Mouse (Mus musculus) CH12.LX (cell line): ENCODE results near the gene Tlnrd1. TPM values are rescaled to one million over a fixed set of nuclear protein-coding genes. Genes with fewer than 3 reads are reported as not detected.

ENCODE experiments used
- DNase-seq: peaks from one replicate; pipeline ENCODE4 v3.0.0-alpha.2; 2013; ENCODE audit errors: extremely low read depth
- H3K27ac ChIP-seq: 2 replicates; pipeline ENCODE4 v1.5.1; 2012; ENCODE audit warnings: low read depth, mild to moderate bottlenecking, control low read depth, moderate library complexity; ENCODE audit not compliant: insufficient read depth
- H3K27me3 ChIP-seq: replicated peaks from 2 replicates; pipeline ENCODE3; 2012; ENCODE audit warnings: inconsistent platforms
- H3K36me3 ChIP-seq, 2 experiments: replicated peaks in 1 of 2; 2 replicates each; pipeline versions ENCODE3 to v1.6.1; 2012; ENCODE audit warnings: inconsistent platforms in 1 of 2, low read length in 1 of 2, mild to moderate bottlenecking in 1 of 2, mixed read lengths in 1 of 2, moderate library complexity in 1 of 2; ENCODE audit not compliant: control insufficient read depth in 1 of 2, insufficient read depth in 1 of 2
- H3K4me1 ChIP-seq, 2 experiments: 2 replicates each; pipeline ENCODE4 v1.6.1; 2012; ENCODE audit warnings: inconsistent platforms in 1 of 2, moderate library complexity in 1 of 2; ENCODE audit not compliant: insufficient read depth in 2 of 2, control insufficient read depth in 1 of 2
- H3K4me2 ChIP-seq: 2 replicates; pipeline ENCODE4 v1.6.1; 2012; ENCODE audit warnings: low read depth, mild to moderate bottlenecking, control low read depth; ENCODE audit not compliant: poor library complexity, insufficient read depth, severe bottlenecking
- H3K4me3 ChIP-seq, 3 experiments: fragments of 150-350 bp in 1 of 3; sonication (generic) in 1 of 3; replicated peaks in 1 of 3; 2 replicates each; pipeline versions ENCODE3 to v1.5.1; 2011 to 2012; ENCODE audit warnings: low read depth in 2 of 3, low read length in 2 of 3, mild to moderate bottlenecking in 2 of 3, moderate library complexity in 2 of 3, control low read depth in 1 of 3, improper control_type of control experiment in 1 of 3, inconsistent platforms in 1 of 3, mixed read lengths in 1 of 3; ENCODE audit not compliant: poor library complexity in 1 of 3
- H3K79me2 ChIP-seq: replicated peaks from 2 replicates; pipeline ENCODE4 v1.6.1; 2012; ENCODE audit warnings: mild to moderate bottlenecking, moderate library complexity; ENCODE audit not compliant: control insufficient read depth, poor library complexity, insufficient read depth, severe bottlenecking; ENCODE audit errors: extremely low read depth
- H3K9ac ChIP-seq: 2 replicates; pipeline ENCODE4 v1.6.1; 2012; ENCODE audit warnings: low read depth, mild to moderate bottlenecking, control low read depth, moderate library complexity; ENCODE audit not compliant: insufficient read depth
- H3K9me3 ChIP-seq: replicated peaks from 2 replicates; pipeline ENCODE3; 2012; ENCODE audit warnings: low read length, inconsistent platforms, mixed read lengths
- BHLHE40 ChIP-seq: IDR thresholded peaks from 2 replicates; pipeline ENCODE4 v1.6.1; 2011; ENCODE audit warnings: mild to moderate bottlenecking, low read depth, low read length, improper control_type of control experiment
- CHD1 ChIP-seq: IDR thresholded peaks from 2 replicates; pipeline ENCODE4 v1.6.1; 2012; ENCODE audit warnings: low read depth, low read length, improper control_type of control experiment, inconsistent platforms
- CHD2 ChIP-seq: IDR thresholded peaks from 2 replicates; pipeline ENCODE4 v1.6.1; 2011; ENCODE audit warnings: low read length, improper control_type of control experiment
- EP300 ChIP-seq: IDR thresholded peaks from 2 replicates; pipeline ENCODE4 v1.6.1; 2011; ENCODE audit warnings: low read length, improper control_type of control experiment
- ETS1 ChIP-seq: conservative IDR thresholded peaks from 2 replicates; pipeline ENCODE4 v1.6.1; 2012; ENCODE audit warnings: low read depth, mild to moderate bottlenecking, inconsistent platforms, low read length, improper control_type of control experiment, moderate library complexity
- GABPA ChIP-seq: IDR thresholded peaks from 2 replicates; pipeline ENCODE4 v1.6.1; 2012; ENCODE audit warnings: low read depth, low read length, improper control_type of control experiment, inconsistent platforms; ENCODE audit not compliant: insufficient replicate concordance
- IRF4 ChIP-seq: IDR thresholded peaks from 2 replicates; pipeline ENCODE4 v1.6.1; 2014; ENCODE audit warnings: low read depth, mild to moderate bottlenecking, inconsistent platforms, low read length, improper control_type of control experiment
- JUN ChIP-seq: IDR thresholded peaks from 2 replicates; pipeline ENCODE4 v1.6.1; 2011; ENCODE audit warnings: low read depth, mild to moderate bottlenecking, low read length, improper control_type of control experiment, moderate library complexity; ENCODE audit not compliant: insufficient read depth
- MAFK ChIP-seq: IDR thresholded peaks from 2 replicates; pipeline ENCODE4 v1.6.1; 2011; ENCODE audit warnings: low read length, improper control_type of control experiment; ENCODE audit not compliant: insufficient replicate concordance
- MAX ChIP-seq: IDR thresholded peaks from 2 replicates; pipeline ENCODE4 v1.6.1; 2011; ENCODE audit warnings: low read length, improper control_type of control experiment
- MAZ ChIP-seq: IDR thresholded peaks from 2 replicates; pipeline ENCODE4 v1.6.1; 2012; ENCODE audit warnings: low read depth, mild to moderate bottlenecking, inconsistent platforms, low read length, improper control_type of control experiment, moderate library complexity
- MEF2A ChIP-seq: IDR thresholded peaks from 2 replicates; pipeline ENCODE4 v1.6.1; 2014; ENCODE audit warnings: low read depth, mild to moderate bottlenecking, inconsistent platforms, low read length, improper control_type of control experiment, borderline replicate concordance
- MYC ChIP-seq: IDR thresholded peaks from 2 replicates; pipeline ENCODE4 v1.6.1; 2011; ENCODE audit warnings: low read depth, mild to moderate bottlenecking, improper control_type of control experiment, low read length
- NELFE ChIP-seq: IDR thresholded peaks from 2 replicates; pipeline ENCODE4 v1.6.1; 2011; ENCODE audit warnings: low read depth, low read length, improper control_type of control experiment
- NRF1 ChIP-seq: IDR thresholded peaks from 2 replicates; pipeline ENCODE4 v1.6.1; 2014; ENCODE audit warnings: low read depth, mild to moderate bottlenecking, inconsistent platforms, low read length, improper control_type of control experiment, moderate library complexity
- POLR2AphosphoS2 ChIP-seq: IDR thresholded peaks from 2 replicates; pipeline ENCODE4 v1.6.1; 2011; ENCODE audit warnings: low read depth, low read length, improper control_type of control experiment
- RAD21 ChIP-seq: IDR thresholded peaks from 2 replicates; pipeline ENCODE4 v1.6.1; 2011; ENCODE audit warnings: low read depth, mild to moderate bottlenecking, low read length, improper control_type of control experiment, moderate library complexity
- RCOR1 ChIP-seq: conservative IDR thresholded peaks from 2 replicates; pipeline ENCODE4 v1.6.1; 2012; ENCODE audit warnings: low read depth, mild to moderate bottlenecking, inconsistent platforms, low read length, improper control_type of control experiment
- SIN3A ChIP-seq: IDR thresholded peaks from 2 replicates; pipeline ENCODE4 v1.6.1; 2012; ENCODE audit warnings: low read length, improper control_type of control experiment, inconsistent platforms
- SMC3 ChIP-seq: IDR thresholded peaks from 2 replicates; pipeline ENCODE4 v1.6.1; 2011; ENCODE audit warnings: low read depth, low read length, improper control_type of control experiment
- TCF12 ChIP-seq: IDR thresholded peaks from 2 replicates; pipeline ENCODE4 v1.6.1; 2014; ENCODE audit warnings: low read depth, mild to moderate bottlenecking, inconsistent platforms, low read length, improper control_type of control experiment
- USF1 ChIP-seq: IDR thresholded peaks from 2 replicates; pipeline ENCODE4 v1.6.1; 2014; ENCODE audit warnings: low read depth, mild to moderate bottlenecking, inconsistent platforms, low read length, improper control_type of control experiment
- ZKSCAN1 ChIP-seq: IDR thresholded peaks from 2 replicates; pipeline ENCODE4 v1.6.1; 2012; ENCODE audit warnings: low read depth, inconsistent platforms, low read length, improper control_type of control experiment, borderline replicate concordance
- ZMIZ1 ChIP-seq: IDR thresholded peaks from 2 replicates; pipeline ENCODE4 v1.6.1; 2012; ENCODE audit warnings: low read depth, mild to moderate bottlenecking, inconsistent platforms, low read length, improper control_type of control experiment
- ZNF384 ChIP-seq: IDR thresholded peaks from 2 replicates; pipeline ENCODE4 v1.6.1; 2012; ENCODE audit warnings: low read depth, low read length, improper control_type of control experiment, inconsistent platforms
- dilution Hi-C: fragments of 300-500 bp; cut with MboI; formaldehyde crosslinking; loops from 2 replicates; pipeline ENCODE4 v1.14.3; 2020; ENCODE audit warnings: low sequenced_read_pairs; ENCODE audit not compliant: extremely low pct_unique_long_range_greater_than_20kb, extremely low pct_ligation_motif_present
- in situ Hi-C: fragments of 300-500 bp; cut with MboI; formaldehyde crosslinking; loops from 3 replicates; pipeline ENCODE4 v1.14.3; 2019; ENCODE audit warnings: low sequenced_read_pairs, low pct_ligation_motif_present, low pct_unique_long_range_greater_than_20kb, mixed read lengths
- polyA plus RNA-seq: library from polyadenylated mRNA; unstranded; fragments of >175 nt; gene quantifications from 2 replicates; pipeline ENCODE4 v1.2.1, GENCODE M21; 2012; ENCODE audit warnings: low read depth; ENCODE audit not compliant: insufficient read length
- total RNA-seq, 2 experiments: library from RNA; depleted of rRNA; stranded (reverse); fragments of 300-350 nt in 1 of 2; fragments of >200 nt in 1 of 2; gene quantifications; 2 replicates each; pipeline ENCODE4 v1.2.3; 2012 to 2014

Gene Tlnrd1
- total and polyA plus RNA-seq, 3 experiments = 5.5 to 15.6 (median 10.6) TPM

GRCm38 (mm10) chr7:83898267-83898666 lies 14.2 kb upstream of the Tlnrd1 start:
- in situ Hi-C loops (loop anchor here (5.0 to 25.0 kb wide), 2 partner anchors 236 to 379 kb away; no protein-coding TSS in a partner anchor), dilution Hi-C loops (no loop called here)
- Histone ChIP-seq H3K4me3 (no peak overlapping the region), H3K79me2 (peaks cover 19% of the 10 kb centered on the region), H3K36me3 (peaks cover 45 to 70% of the 10 kb centered on the region in 2 experiments), H3K9ac (no peak overlapping the region), H3K4me1 (peaks cover 0 to 26% of the 10 kb centered on the region in 2 experiments; a peak in 3 of 4 replicates), H3K4me2 (no peak overlapping the region), H3K27me3 (no peaks in the 10 kb centered on the region), H3K27ac (no peak overlapping the region), H3K9me3 (no peaks in the 10 kb centered on the region)
- TF ChIP-seq MEF2A (no peak), SIN3A (no peak), TCF12 (no peak), EP300 (no peak), SMC3 (no peak), POLR2AphosphoS2 (no peak), MYC (no peak), RCOR1 (no peak), MAZ (no peak), BHLHE40 (no peak), NELFE (no peak), RAD21 (no peak), JUN (no peak), NRF1 (no peak), CHD2 (no peak), ETS1 (no peak), USF1 (no peak), ZNF384 (no peak)
- no peak for DNase-seq

GRCm38 (mm10) chr7:83896077-83896740 lies 12.1 kb upstream of the Tlnrd1 start:
- Histone ChIP-seq H3K4me3 (no peak overlapping the region), H3K9me3 (no peaks in the 10 kb centered on the region), H3K9ac (no peak overlapping the region), H3K36me3 (peaks cover 45 to 65% of the 10 kb centered on the region in 2 experiments), H3K4me1 (peaks cover 0 to 30% of the 10 kb centered on the region in 2 experiments; a peak in 3 of 4 replicates), H3K27me3 (no peaks in the 10 kb centered on the region), H3K27ac (no peak overlapping the region), H3K79me2 (peaks cover 24% of the 10 kb centered on the region), H3K4me2 (no peak overlapping the region)
- TF ChIP-seq TCF12 (no peak), ZNF384 (no peak), MEF2A (no peak), CHD1 (no peak), MAZ (no peak), SMC3 (no peak), ZKSCAN1 (no peak), IRF4 (no peak), POLR2AphosphoS2 (no peak), RCOR1 (no peak), JUN (no peak), RAD21 (no peak), ZMIZ1 (no peak), MAFK (no peak), SIN3A (no peak), CHD2 (no peak), GABPA (no peak), MAX (no peak)
- in situ Hi-C loops = loop anchor here (5.0 to 25.0 kb wide), 2 partner anchors 234 to 381 kb away; no protein-coding TSS in a partner anchor
- dilution Hi-C loops = no loop called here
- no peak for DNase-seq
